Mouse (Mus musculus) B cell, adult 2 months (primary cell): ENCODE results near the gene Nanog.
A peak's percentile ranks its signal among the peaks of the same experiment; 100 is the strongest.
"Not testable (repeated sequence)": the region's sequence is repeated elsewhere in the genome, so short reads cannot be mapped to it uniquely, and the experiment has no call there.

Experiments used
- DNase-seq, 2 experiments: peaks; one replicate each; pipeline ENCODE4 v3.0.0; 2022

Gene Nanog

DNA sequence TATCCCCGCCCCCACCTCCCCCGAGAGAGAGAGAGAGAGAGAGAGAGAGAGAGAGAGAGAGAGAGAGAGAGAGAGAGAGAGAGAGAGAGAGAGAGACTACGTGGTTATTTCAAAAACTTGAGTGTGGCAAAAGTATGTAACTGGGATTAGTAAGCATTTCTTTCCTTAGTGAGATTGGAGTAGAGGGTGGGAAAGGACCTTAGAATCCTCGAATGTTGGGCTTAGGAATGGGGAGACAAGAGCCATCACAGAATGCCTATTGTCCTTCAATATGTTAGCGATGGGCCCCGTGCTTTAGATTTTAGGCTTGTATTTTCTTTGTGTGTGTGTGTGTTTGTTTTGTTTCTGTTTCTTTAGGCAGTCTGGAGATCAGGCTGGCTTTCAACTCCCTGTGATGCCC, 4.0 kb upstream of the Nanog start:
- no peak for DNase-seq

DNA sequence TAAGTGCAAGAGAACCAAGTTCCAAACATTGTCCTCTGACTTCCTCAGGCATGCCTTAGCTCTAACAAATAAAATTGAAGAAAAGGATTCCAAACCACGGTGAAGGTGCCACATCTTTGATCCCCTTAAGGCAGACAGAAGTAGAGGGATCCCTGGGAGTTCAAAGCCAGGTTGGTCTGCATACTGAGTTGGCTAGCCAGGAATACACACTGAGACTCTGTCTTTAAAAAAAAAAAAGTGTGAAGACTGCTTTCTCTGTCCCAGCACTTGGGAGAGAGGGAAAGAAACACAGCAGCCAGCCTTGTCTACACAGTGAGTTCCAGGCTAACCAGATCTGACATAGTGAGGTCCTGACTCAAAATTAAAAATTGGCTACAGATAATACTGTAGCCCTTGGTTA, 3.6 kb upstream of the Nanog start:
- DNase-seq = no peak

GRCm38 (mm10) chr6:122706337-122706840, 900 bp upstream of the Nanog start:
- no peak for DNase-seq

GRCm38 (mm10) chr6:122708826-122709225, 1.5 kb downstream of the Nanog start:
- DNase-seq = no peak

- DNase-seq = no peak
Measured at GRCm38 (mm10) chr6:122711455-122711854, 4.2 kb downstream of the Nanog start.

GRCm38 (mm10) chr6:122713116-122713515, 5.8 kb downstream of the Nanog start:
- DNase-seq = not testable (repeated sequence)

DNA sequence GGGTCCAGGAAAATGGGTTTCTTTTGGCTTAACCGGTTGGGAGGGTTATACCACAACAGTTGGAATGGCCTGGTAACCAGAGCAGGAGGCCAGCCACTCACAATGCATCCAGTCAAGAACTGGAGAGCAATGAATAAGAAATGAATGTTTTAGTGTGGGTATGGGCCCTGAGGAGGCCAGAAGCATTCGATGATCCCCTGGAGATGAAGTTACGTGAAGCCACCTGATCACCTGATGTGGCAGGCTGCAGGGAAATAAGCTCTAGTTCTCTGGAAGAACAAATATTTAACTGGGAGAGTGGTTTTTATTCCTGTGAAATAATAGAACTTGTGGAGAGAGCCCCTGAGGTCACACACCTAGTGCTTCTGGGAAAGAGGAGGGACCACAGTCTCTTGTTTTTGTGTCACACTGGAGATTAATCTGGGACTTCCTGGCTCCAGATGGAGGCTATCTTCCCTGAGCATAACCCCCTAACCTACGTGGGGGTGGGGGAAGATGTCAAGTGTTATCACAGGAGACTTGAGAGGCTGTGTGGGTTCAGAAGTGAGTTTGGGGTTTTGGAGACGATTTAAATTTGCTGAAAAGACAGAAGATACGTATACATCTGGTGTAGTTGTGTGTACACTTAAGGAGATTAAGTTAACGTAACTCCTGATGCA, 7.5 kb downstream of the Nanog start:
- DNase-seq = no peak

DNA sequence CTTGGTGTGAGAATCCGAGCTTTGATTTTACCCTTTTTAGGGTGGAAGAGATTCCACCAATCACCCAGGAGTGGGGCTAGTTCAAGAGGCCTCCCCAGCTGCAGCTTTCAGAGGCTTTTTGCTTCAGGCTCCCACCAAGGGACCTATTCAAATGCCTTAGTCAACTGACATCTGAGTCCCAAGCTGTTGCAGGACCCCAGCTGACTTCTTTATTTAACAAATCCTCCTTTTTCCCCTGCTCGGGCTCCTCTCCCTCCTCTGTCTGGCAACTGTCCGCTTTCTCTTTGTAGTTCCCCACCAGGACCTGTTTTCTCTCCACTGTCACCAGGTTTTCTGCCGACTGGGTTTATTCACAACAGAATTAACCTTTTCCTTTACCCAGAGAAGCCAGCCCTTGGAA, 8.6 kb downstream of the Nanog start:
- DNase-seq = no peak

DNA sequence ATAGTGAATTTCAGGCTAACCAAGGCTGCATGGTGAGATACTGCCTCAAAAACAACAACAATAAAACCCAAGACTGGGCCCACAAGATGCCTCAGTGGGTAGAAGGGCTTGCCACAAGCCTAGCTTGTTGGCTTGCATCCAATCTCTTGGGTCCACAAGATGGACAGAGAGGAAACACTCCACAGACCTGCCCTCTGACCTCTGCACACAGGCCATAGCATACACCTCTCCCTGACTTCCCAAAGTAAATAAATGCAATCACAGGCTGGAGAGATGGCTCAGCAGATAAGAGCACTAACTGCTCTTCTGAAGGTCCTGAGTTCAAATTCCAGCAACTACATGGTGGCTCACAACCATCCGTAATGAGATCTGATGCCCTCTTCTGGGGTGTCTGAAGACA, 10.9 kb downstream of the Nanog start:
- not testable (repeated sequence) for DNase-seq

- peak; percentile 75 to 79 for DNase-seq
Measured at GRCm38 (mm10) chr6:122719942-122720341, 12.7 kb downstream of the Nanog start.

DNA sequence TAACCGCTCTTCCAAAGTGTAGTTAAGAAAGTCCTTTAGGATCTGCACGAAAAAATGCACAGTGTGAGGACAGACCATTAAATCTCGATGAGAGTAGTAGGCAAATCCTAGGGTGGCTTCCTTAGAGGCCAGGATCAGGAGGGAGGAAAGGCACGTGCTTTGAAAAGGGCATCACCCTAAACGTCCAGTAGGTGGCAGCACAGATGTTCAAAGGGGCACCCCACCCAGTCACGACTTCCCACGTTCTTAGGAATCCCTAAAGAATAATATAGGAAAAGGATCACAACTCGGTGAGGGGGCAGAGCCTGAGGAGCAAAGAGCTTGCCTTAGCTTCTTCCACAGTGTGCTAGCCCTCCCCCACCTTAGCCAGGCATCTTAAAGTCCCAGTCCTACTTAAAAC, 32.7 kb downstream of the Nanog start:
- peak; percentile 69 for DNase-seq

DNA sequence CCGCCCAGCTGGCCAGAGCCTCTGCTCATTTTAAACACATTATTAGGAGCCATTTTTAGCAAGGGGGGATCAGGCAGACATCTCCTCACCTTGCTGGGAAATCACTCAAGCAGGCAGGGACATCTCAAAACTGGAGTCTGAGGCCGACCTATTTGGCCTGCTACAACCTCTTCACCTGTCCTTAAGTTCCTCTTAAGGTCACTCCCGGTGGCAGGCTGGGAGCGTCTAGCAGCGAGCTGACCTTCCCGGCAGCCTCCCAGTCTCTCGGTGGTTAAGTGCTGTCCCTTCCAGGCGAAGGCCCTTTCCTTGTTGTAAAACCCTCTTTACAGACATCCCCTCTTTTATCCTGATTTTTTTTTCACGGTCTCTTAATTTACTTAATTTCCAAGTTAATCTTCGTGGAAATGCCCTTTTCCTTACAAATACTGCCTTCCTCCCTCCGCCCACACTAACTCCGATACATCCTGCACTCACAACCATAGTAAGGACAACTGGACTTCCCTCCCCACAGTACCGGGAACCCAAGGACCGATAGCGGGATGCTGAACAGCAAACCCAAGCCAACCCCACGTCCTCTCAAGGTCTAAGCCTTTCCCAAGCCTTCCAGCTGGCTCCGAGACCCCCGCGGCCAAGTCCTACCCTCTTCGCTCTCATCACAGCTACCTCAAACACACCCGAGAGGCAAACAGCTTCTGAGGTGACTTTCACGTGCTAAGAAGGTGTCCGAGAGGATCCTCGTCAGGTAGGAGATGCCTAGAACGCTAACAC, 34.4 kb downstream of the Nanog start:
- DNase-seq = peak; percentile 21 to 28

- peak; percentile 61 to 65 for DNase-seq
Measured at GRCm38 (mm10) chr6:122742228-122742899, 35.1 kb downstream of the Nanog start.

DNA sequence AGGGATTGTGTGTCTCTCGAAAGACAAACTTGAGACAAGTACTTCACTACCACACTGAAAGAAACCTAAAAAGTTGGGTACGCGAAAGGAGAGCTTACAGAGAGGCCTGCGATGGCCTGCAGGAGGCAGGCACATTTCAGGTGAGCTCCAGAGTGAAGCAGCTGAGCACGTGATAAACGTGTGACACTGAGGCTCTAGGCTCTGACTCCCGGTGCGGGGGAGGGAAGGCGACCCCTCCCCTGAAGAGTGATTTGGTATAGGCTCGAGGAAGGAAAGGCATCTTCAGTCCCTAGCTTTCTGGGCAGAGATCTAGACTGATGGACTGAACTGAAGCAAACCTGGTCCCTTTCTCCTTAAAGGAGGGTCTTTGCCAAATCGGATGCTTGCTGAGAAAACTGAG, 36.1 kb downstream of the Nanog start:
- DNase-seq = peak; percentile 26 to 27

- no peak for DNase-seq
Measured at GRCm38 (mm10) chr6:122744505-122745249, 37.4 kb downstream of the Nanog start.

DNA sequence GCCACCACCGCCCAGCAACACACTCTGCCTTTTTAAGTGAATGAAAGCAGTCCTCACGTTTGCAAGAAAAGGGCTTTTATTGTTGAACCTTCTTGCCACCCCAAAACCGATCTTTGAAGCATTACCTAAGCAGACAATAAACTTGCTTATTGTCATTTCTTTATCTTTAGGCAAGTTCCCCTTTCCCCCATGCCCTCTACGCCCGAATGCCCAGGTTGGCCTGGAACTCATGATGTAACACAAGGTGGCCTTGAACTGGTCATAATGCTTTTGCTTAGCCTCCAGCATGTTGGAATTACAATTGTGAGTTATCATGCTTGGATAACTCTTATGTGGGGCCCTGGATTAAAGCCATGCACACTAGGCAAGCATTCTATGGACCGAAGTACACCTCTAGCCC, 43.3 kb downstream of the Nanog start:
- DNase-seq = peak; percentile 34 to 42

DNA sequence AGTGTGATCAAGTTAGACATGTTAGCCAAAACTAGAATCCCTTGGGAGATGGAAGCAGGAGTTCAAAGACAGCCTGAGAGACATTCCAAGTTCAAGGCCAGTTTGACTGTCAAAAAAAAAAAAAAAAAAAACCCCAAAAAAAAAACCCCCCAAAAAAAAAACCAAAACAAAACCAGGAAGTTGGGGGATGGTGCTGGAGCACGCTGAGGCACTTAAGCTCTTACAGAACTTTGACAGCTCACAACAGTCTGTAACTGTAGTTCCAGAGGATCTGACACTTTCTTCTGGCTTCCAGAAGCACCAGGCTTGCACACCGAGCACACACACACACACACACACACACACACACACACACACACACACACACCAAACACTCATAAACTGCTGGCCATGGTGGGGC, 48.6 kb downstream of the Nanog start:
- peak in 1 of 2 experiments; percentile 34 for DNase-seq

GRCm38 (mm10) chr6:122758732-122759131, 51.4 kb downstream of the Nanog start:
- DNase-seq = no peak

DNA sequence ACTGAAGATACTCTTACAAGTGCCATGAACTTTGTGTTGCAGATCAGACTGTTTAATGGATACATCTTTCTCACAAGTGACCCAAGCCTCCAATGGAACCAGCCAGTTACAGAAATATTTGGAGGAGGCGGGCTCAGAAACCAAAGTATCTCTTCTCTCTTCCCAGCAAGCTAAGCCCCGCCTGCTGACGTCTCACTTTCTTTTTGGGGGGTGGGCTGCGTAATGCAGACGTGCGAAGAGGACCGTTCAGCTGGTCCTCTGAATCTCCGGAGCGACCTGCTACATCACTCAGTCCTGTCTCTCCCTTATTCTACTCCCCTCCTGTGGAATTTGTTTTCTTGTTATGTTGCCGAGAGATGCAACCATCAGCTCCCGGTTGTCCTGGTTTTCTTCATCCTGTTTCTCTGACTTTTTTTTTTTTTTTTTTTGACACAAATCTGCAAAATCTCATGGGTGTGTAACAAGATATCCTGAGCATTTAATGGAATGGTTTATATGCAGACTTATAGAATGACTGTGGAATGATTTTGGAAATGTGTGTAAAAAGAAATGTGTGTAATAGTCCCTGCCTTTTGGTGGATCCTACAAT, 53.8 kb downstream of the Nanog start:
- peak; percentile 43 to 44 for DNase-seq

DNA sequence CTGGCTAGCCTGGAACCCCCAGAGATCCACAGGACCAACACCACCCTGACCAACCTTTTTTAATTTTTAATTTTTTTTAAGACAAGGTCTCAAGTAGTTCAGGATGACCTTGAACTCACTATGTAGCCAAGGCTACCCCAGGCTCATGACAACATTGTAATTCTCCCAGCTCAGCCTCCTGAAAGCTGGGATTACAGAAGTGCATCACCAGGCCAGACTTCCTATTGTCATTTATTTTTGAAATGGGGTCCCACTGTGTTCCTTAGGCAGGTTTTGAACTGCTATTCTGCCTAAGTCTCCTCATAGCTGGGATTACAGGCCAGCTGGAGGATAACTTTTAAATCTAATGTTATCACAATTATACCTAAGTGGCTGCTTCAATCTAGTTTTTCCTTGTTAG, 54.6 kb downstream of the Nanog start:
- DNase-seq = no peak

GRCm38 (mm10) chr6:122762480-122762879, 55.2 kb downstream of the Nanog start:
- no peak for DNase-seq

DNA sequence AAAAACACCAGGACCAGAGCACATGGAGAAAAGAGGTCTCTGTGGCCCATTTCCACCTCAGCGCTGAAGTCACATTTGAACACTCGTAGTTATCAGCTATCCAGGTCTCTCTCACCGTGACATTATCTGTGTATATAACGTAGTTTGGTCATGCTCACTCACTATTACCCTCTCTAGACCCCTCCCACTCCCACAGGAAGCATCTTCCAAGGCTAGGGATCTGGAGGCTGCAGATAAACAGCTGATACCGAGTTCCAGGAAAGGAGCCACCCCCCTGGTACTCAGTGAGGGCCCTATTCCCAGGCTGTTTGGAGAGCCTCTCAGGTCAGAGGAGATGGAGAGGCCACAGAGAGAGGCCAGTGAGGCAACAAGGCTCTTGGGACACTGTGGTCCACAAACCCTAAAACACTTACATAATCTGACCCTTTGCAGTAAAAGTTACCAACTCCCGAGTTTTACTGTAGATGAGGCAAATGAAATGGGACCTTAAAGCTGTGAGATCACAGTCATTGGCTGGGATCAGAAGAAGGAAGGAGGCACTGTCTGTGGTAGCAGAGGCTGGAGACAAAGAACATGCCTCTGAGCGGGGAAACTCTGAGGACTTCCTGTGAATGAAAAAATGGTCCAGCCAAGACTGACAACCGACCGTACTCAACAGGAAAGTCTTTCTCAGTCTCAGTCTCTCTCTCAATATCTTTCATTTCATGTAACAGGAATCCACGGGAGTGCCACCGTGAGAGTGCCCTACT, 55.8 kb downstream of the Nanog start:
- DNase-seq = no peak
